ENCODE assay signal across 16 mouse cellular contexts in the genomic region with DNA sequence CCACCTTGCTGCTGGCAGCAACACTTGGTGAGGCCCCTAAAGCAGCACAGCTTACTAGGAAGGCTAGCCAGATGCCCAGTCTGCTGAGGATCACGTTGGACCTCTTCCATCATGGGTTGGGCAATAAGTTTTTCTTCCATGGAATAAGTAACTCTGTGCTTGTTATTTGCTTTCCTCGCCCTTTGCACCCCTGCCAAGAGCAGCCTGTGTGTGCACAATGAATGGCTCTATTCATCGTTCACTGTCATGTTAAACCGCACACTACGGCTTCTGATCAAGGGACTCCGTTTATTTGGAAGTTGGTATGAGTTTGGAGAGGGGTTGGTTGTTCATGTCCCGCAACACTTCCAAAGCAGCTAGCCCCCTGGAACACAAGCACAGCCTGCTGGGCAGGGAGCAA. TPM values are rescaled to one million over a fixed set of nuclear protein-coding genes. Genes with fewer than 3 reads are reported as not detected.
A peak's percentile ranks its signal among the peaks of the same experiment; 100 is the strongest.
DNase-seq lines count a peak whose midpoint lies in the region; ATAC-seq and TF ChIP-seq lines count a peak whose summit lies in the region.
"Had no signal": no experiment of that assay in that cellular context is flagged by ENCODE, and none has a peak within 500 bp of the region (broad histone marks: within the 10 kb centered on the region; RNA-seq: fewer than 3 reads in every experiment).

No protein-coding gene starts in this region.

- H3K4me2 ChIP-seq in liver, embryonic 16.5 days (ENCODE audit: low read depth, low read length), result peak overlapping the region; percentile 39; the same call in 1 of the 2 replicates
- H3K4me2 ChIP-seq in liver, embryonic 11.5 days, result no peak overlapping the region
- H3K4me2 ChIP-seq in forebrain, postnatal 0 days (ENCODE audit: low read depth), result no peak overlapping the region
- H3K4me2 ChIP-seq: liver, embryonic 13.5 days; midbrain, embryonic 15.5 days had no signal

- no peak overlapping the region for H3K9ac ChIP-seq in liver, embryonic 16.5 days (ENCODE audit: low read depth, low read length)
- H3K9ac ChIP-seq in liver, embryonic 11.5 days (ENCODE audit: low read depth, low read length), result no peak overlapping the region
- no peak overlapping the region for H3K9ac ChIP-seq in forebrain, postnatal 0 days
- H3K9ac ChIP-seq: liver, embryonic 13.5 days; midbrain, embryonic 15.5 days had no signal

- H3K27me3 ChIP-seq in liver, embryonic 16.5 days (ENCODE audit: control insufficient read depth, insufficient read depth, low read depth, low read length), result no peaks in the 10 kb centered on the region
- H3K27me3 ChIP-seq in liver, embryonic 11.5 days (replicated peaks; ENCODE audit: control insufficient read depth, insufficient read depth, low read length), result no peaks in the 10 kb centered on the region
- no peaks in the 10 kb centered on the region for H3K27me3 ChIP-seq in forebrain, postnatal 0 days (ENCODE audit: insufficient read depth, low read length)
- H3K27me3 ChIP-seq: liver, embryonic 13.5 days; midbrain, embryonic 15.5 days had no signal

- H3K4me1 ChIP-seq in liver, embryonic 16.5 days (ENCODE audit: control insufficient read depth, low read depth, low read length), result peaks cover 8% of the 10 kb centered on the region
- H3K4me1 ChIP-seq in liver, embryonic 11.5 days (replicated peaks; ENCODE audit: control insufficient read depth, insufficient read depth, low read length), result peaks cover 9% of the 10 kb centered on the region
- 0 out of 2 replicates have a peak, but pooled peaks cover 4% of the 10 kb centered on the region for H3K4me1 ChIP-seq in lung, adult 2 months (ENCODE audit: control insufficient read depth, insufficient read depth, low read length)
- H3K4me1 ChIP-seq in forebrain, postnatal 0 days (ENCODE audit: insufficient read depth), result peaks cover 6% of the 10 kb centered on the region

- no peak for DNase-seq in liver, embryonic 11.5 days (ENCODE audit: low spot score)
- DNase-seq in fibroblast of lung, adult 2 months (ENCODE audit: low read depth), result peak; percentile 95
- peak; percentile 34 for DNase-seq in lung, adult 2 months
- DNase-seq in yolk sac, embryonic 10.5 days (ENCODE audit: low spot score), result peak; percentile 70
- DNase-seq in cerebellum, adult 18-20 months, result no peak
- no peak for DNase-seq in forebrain, postnatal 0 days
- DNase-seq: heart, postnatal 36 days; kidney, adult 18-20 months; liver, embryonic 13.5 days; right cerebral cortex, adult 18-20 months; thymus, postnatal 4 days had no signal

- WGBS in liver, embryonic 16.5 days (ENCODE audit: insufficient replicate concordance), result 63% methylated on average over 7 of the region's 7 CpGs
- 80% methylated on average over 7 of the region's 7 CpGs for WGBS in liver, embryonic 11.5 days
- 51% methylated on average over 7 of the region's 7 CpGs for WGBS in lung, adult 2 months
- 19% methylated on average over 7 of the region's 7 CpGs for WGBS in forebrain, postnatal 0 days

- H3K9me3 ChIP-seq in liver, embryonic 16.5 days (replicated peaks; ENCODE audit: control insufficient read depth, low read length), result no peaks in the 10 kb centered on the region
- H3K9me3 ChIP-seq in liver, embryonic 11.5 days (ENCODE audit: control insufficient read depth, low read length), result no peaks in the 10 kb centered on the region
- no peaks in the 10 kb centered on the region for H3K9me3 ChIP-seq in forebrain, postnatal 0 days (ENCODE audit: low read length)
- H3K9me3 ChIP-seq: liver, embryonic 13.5 days; midbrain, embryonic 15.5 days had no signal

- ATAC-seq in liver, embryonic 16.5 days (ENCODE audit: low read depth), result peak; percentile 58
- ATAC-seq in liver, embryonic 11.5 days (replicated peaks; ENCODE audit: low FRiP score), result no peak
- ATAC-seq in forebrain, postnatal 0 days, result no peak
- ATAC-seq: midbrain, embryonic 15.5 days had no signal

- H3K27ac ChIP-seq in liver, embryonic 16.5 days (ENCODE audit: low read length), result peak overlapping the region; percentile 82
- H3K27ac ChIP-seq in liver, embryonic 11.5 days (ENCODE audit: low read depth, low read length), result no peak overlapping the region
- no peak overlapping the region for H3K27ac ChIP-seq in forebrain, postnatal 0 days (ENCODE audit: low read depth, low read length)
- H3K27ac ChIP-seq: liver, embryonic 13.5 days; midbrain, embryonic 15.5 days had no signal

- TF ChIP-seq CTCF in lung, adult 2 months (IDR thresholded peaks at IDR 0.05; ENCODE audit: insufficient read depth, low read length), result no peak
- no peak for TF ChIP-seq CTCF in forebrain, postnatal 0 days (IDR thresholded peaks at IDR 0.05; ENCODE audit: low read depth)

- H3K4me3 ChIP-seq in liver, embryonic 16.5 days (ENCODE audit: low read depth, low read length), result no peak overlapping the region
- H3K4me3 ChIP-seq in liver, embryonic 11.5 days (ENCODE audit: low read depth, low read length), result no peak overlapping the region
- no peak overlapping the region for H3K4me3 ChIP-seq in lung, adult 2 months (replicated peaks; ENCODE audit: extremely low read depth, low read depth, low read length)
- no peak overlapping the region for H3K4me3 ChIP-seq in forebrain, postnatal 0 days (ENCODE audit: low read depth, low read length)
- H3K4me3 ChIP-seq: erythroblast, embryonic 14.5 days; liver, embryonic 13.5 days; midbrain, embryonic 15.5 days had no signal

- TF ChIP-seq POLR2A in lung, adult 2 months (IDR thresholded peaks at IDR 0.05; ENCODE audit: borderline replicate concordance, extremely low read depth, low read depth, low read length), result no peak

- no peaks in the 10 kb centered on the region for H3K36me3 ChIP-seq in liver, embryonic 16.5 days (ENCODE audit: control insufficient read depth, insufficient read depth)
- no peaks in the 10 kb centered on the region for H3K36me3 ChIP-seq in liver, embryonic 11.5 days (ENCODE audit: control insufficient read depth, insufficient read depth, low read length)
- H3K36me3 ChIP-seq in forebrain, postnatal 0 days (ENCODE audit: insufficient read depth), result no peaks in the 10 kb centered on the region
- H3K36me3 ChIP-seq: liver, embryonic 13.5 days; midbrain, embryonic 15.5 days had no signal

RNA-seq across cellular contexts. Expression of gene Myadm, which starts 1.7 kb away (rescaled TPM):
- 41.4 and 55.1 TPM in 2 replicates for polyA plus RNA-seq in liver, embryonic 16.5 days (2015; fragmentation: Nextera tagmentation; extraction: Ambion mirVana)
- 31.3 and 32.7 TPM in 2 replicates for polyA plus RNA-seq in liver, embryonic 11.5 days (2014; fragmentation: Nextera tagmentation; extraction: Ambion mirVana)
- 429 and 524 TPM in 2 replicates for polyA plus RNA-seq in lung, adult 2 months (2012; rRNA removed)
- 16.2 and 22.3 TPM in 2 replicates for total RNA-seq in forebrain, postnatal 0 days (2014; rRNA removed)
- 14.0 and 22.3 TPM in 2 replicates for polyA plus RNA-seq in forebrain, postnatal 0 days (2015; fragmentation: Nextera tagmentation; extraction: Ambion mirVana)
- polyA plus RNA-seq: erythroblast, embryonic 14.5 days had no signal

RNA-seq across cellular contexts. Expression of gene Prkcg, which starts 1.8 kb away (rescaled TPM):
- polyA plus RNA-seq in liver, embryonic 16.5 days (2015; fragmentation: Nextera tagmentation; extraction: Ambion mirVana), result 0.68 TPM in 1 of 2 replicates, not detected in the other
- polyA plus RNA-seq in liver, embryonic 11.5 days (2014; fragmentation: Nextera tagmentation; extraction: Ambion mirVana), result not detected in 2 replicates
- 5.6 and 5.9 TPM in 2 replicates for polyA plus RNA-seq in lung, adult 2 months (2012; rRNA removed)
- total RNA-seq in forebrain, postnatal 0 days (2014; rRNA removed), result 10.2 and 17.3 TPM in 2 replicates
- polyA plus RNA-seq in forebrain, postnatal 0 days (2015; fragmentation: Nextera tagmentation; extraction: Ambion mirVana), result 12.1 and 15.1 TPM in 2 replicates
- total RNA-seq: common myeloid progenitor, adult 5-6 weeks had no signal
- polyA plus RNA-seq: erythroblast, embryonic 14.5 days had no signal

RNA-seq across cellular contexts. Expression of gene Nlrp12, which starts 37.6 kb away (rescaled TPM):
- polyA plus RNA-seq in liver, embryonic 16.5 days (2015; fragmentation: Nextera tagmentation; extraction: Ambion mirVana), result 0.46 and 0.57 TPM in 2 replicates
- 0.06 and 0.07 TPM in 2 replicates for polyA plus RNA-seq in liver, embryonic 11.5 days (2014; fragmentation: Nextera tagmentation; extraction: Ambion mirVana)
- 0.25 and 0.50 TPM in 2 replicates for polyA plus RNA-seq in lung, adult 2 months (2012; rRNA removed)
- not detected in 2 replicates for total RNA-seq in forebrain, postnatal 0 days (2014; rRNA removed)
- polyA plus RNA-seq in forebrain, postnatal 0 days (2015; fragmentation: Nextera tagmentation; extraction: Ambion mirVana), result 0.04 and 0.05 TPM in 2 replicates
- total RNA-seq: heart, postnatal 36 days had no signal
- polyA plus RNA-seq: erythroblast, embryonic 14.5 days; neural tube, embryonic 14.5 days had no signal

RNA-seq across cellular contexts. Expression of gene Cacng7, which starts 45.6 kb away (rescaled TPM):
- not detected in 2 replicates for polyA plus RNA-seq in liver, embryonic 16.5 days (2015; fragmentation: Nextera tagmentation; extraction: Ambion mirVana)
- polyA plus RNA-seq in liver, embryonic 11.5 days (2014; fragmentation: Nextera tagmentation; extraction: Ambion mirVana), result 0.29 and 0.42 TPM in 2 replicates
- 3.3 and 7.4 TPM in 2 replicates for polyA plus RNA-seq in lung, adult 2 months (2012; rRNA removed)
- 73.4 and 78.9 TPM in 2 replicates for total RNA-seq in forebrain, postnatal 0 days (2014; rRNA removed)
- polyA plus RNA-seq in forebrain, postnatal 0 days (2015; fragmentation: Nextera tagmentation; extraction: Ambion mirVana), result 2.3 and 2.5 TPM in 2 replicates
- total RNA-seq: common myeloid progenitor, adult 5-6 weeks had no signal
- polyA plus RNA-seq: erythroblast, embryonic 14.5 days; liver, embryonic 13.5 days had no signal

Comparison
In these comparisons a context has a peak if more than half of its experiments do, and no peak if none do; other contexts are left out.
1. DNase-seq: peak in fibroblast of lung, adult 2 months (single experiment), lung, adult 2 months (single experiment) and yolk sac, embryonic 10.5 days (single experiment); none in liver, embryonic 11.5 days (single experiment), cerebellum, adult 18-20 months (0 of 2) and forebrain, postnatal 0 days (single experiment).